Mouse (Mus musculus) forebrain, embryonic 15.5 days (tissue): Measurements from ENCODE around the gene Kit. TPM values are rescaled to one million over a fixed set of nuclear protein-coding genes. Genes with fewer than 3 reads are reported as not detected.
A peak's percentile ranks its signal among the peaks of the same experiment; 100 is the strongest.

Experiments
- ATAC-seq: fragments of 200-750 bp; cut with Nextera tagmentation; replicated peaks from 2 replicates; pipeline ENCODE4 v1.8.0; 2017; ENCODE audit warnings: mild to moderate bottlenecking, moderate TSS enrichment, moderate library complexity
- H3K27ac ChIP-seq: fragments of 300-500 bp; sonication (generic); replicated peaks from 2 replicates; pipeline ENCODE4 v1.5.1; 2015; ENCODE audit warnings: mild to moderate bottlenecking, inconsistent platforms
- H3K27me3 ChIP-seq: fragments of 300-500 bp; sonication (generic); 2 replicates; pipeline ENCODE4 v1.6.1; 2015; ENCODE audit warnings: inconsistent platforms
- H3K36me3 ChIP-seq: fragments of 300-500 bp; sonication (generic); 2 replicates; pipeline ENCODE4 v1.6.1; 2015; ENCODE audit warnings: mild to moderate bottlenecking, inconsistent platforms
- H3K4me1 ChIP-seq: fragments of 300-500 bp; sonication (generic); 2 replicates; pipeline ENCODE4 v1.6.1; 2015; ENCODE audit warnings: inconsistent platforms
- H3K4me2 ChIP-seq: fragments of 300-500 bp; sonication (generic); replicated peaks from 2 replicates; pipeline ENCODE4 v1.6.1; 2015; ENCODE audit warnings: mild to moderate bottlenecking, inconsistent platforms
- H3K4me3 ChIP-seq: fragments of 300-500 bp; sonication (generic); 2 replicates; pipeline ENCODE4 v1.5.1; 2015; ENCODE audit warnings: mild to moderate bottlenecking, inconsistent platforms
- H3K9ac ChIP-seq: fragments of 300-500 bp; sonication (generic); replicated peaks from 2 replicates; pipeline ENCODE4 v1.6.1; 2015; ENCODE audit warnings: mild to moderate bottlenecking, inconsistent platforms
- H3K9me3 ChIP-seq: fragments of 300-500 bp; sonication (generic); 2 replicates; pipeline ENCODE4 v1.6.1; 2016; ENCODE audit warnings: inconsistent platforms
- WGBS: fragments of 180-500 bp; shearing (Covaris S2); methylation state at CpG from one replicate; pipeline ENCODE4 v1.1.7; 2015; ENCODE audit warnings: mixed read lengths; 5-methylcytosine and 5-hydroxymethylcytosine counted together
- polyA plus RNA-seq: library from polyadenylated mRNA; unstranded; fragments of >200 nt; fragmentation: Nextera tagmentation; extraction: Ambion mirVana; gene quantifications from 2 replicates; pipeline ENCODE4 v1.2.1, GENCODE M21; 2015

Gene Kit
- polyA plus RNA-seq, result 31.8 and 35.4 TPM in 2 replicates

- H3K4me1 ChIP-seq, result peaks cover 20% of the 10 kb centered on the region
- ATAC-seq, result peak; percentile 92
- no peaks in the 10 kb centered on the region for H3K27me3 ChIP-seq
- peak within 1 kb of the TSS; percentile 71 for H3K4me3 ChIP-seq
- under 1% methylated on average over 58 of the region's 65 CpGs for WGBS
- peak within 1 kb of the TSS; percentile 97 for H3K4me2 ChIP-seq
- peak within 1 kb of the TSS; percentile 71 for H3K9ac ChIP-seq
- no peaks in the 10 kb centered on the region for H3K36me3 ChIP-seq
- H3K27ac ChIP-seq, result peak within 1 kb of the TSS; percentile 71
- no peaks in the 10 kb centered on the region for H3K9me3 ChIP-seq
Observed at GRCm38 (mm10) chr5:75574852-75575566, at the start of gene Kit. TSS of gene Kit (plus strand) at chr5:75574916.

- no peaks in the 10 kb centered on the region for H3K36me3 ChIP-seq
- WGBS, result 85% methylated on average over 3 of the region's 3 CpGs
- H3K9ac ChIP-seq, result no peak overlapping the region
- no peaks in the 10 kb centered on the region for H3K9me3 ChIP-seq
- H3K27me3 ChIP-seq, result no peaks in the 10 kb centered on the region
- H3K4me1 ChIP-seq, result no peaks in the 10 kb centered on the region
- H3K27ac ChIP-seq, result no peak overlapping the region
- no peak overlapping the region for H3K4me3 ChIP-seq
- H3K4me2 ChIP-seq, result no peak overlapping the region
- ATAC-seq, result no peak
Observed at GRCm38 (mm10) chr5:75536156-75536555, 38.6 kb upstream of the Kit start.

- Histone ChIP-seq H3K27me3 (no peaks in the 10 kb centered on the region), H3K9ac (no peak overlapping the region), H3K9me3 (no peaks in the 10 kb centered on the region), H3K36me3 (no peaks in the 10 kb centered on the region), H3K4me1 (no peaks in the 10 kb centered on the region), H3K4me3 (no peak overlapping the region), H3K4me2 (no peak overlapping the region), H3K27ac (no peak overlapping the region)
- no peak for ATAC-seq
- WGBS, result 36% methylated on average over 4 of the region's 4 CpGs
Observed at GRCm38 (mm10) chr5:75537717-75538116, 37.0 kb upstream of the Kit start.

- Histone ChIP-seq H3K9me3 (no peaks in the 10 kb centered on the region), H3K4me1 (no peaks in the 10 kb centered on the region), H3K4me3 (no peak overlapping the region), H3K9ac (no peak overlapping the region), H3K27me3 (no peaks in the 10 kb centered on the region), H3K4me2 (no peak overlapping the region), H3K27ac (no peak overlapping the region), H3K36me3 (no peaks in the 10 kb centered on the region)
- 23% methylated on average over 4 of the region's 4 CpGs for WGBS
- ATAC-seq, result no peak
Observed at GRCm38 (mm10) chr5:75538458-75538857, 36.3 kb upstream of the Kit start.

- no peak for ATAC-seq
- Histone ChIP-seq H3K4me3 (no peak overlapping the region), H3K27ac (no peak overlapping the region), H3K4me2 (no peak overlapping the region), H3K9me3 (no peaks in the 10 kb centered on the region), H3K27me3 (no peaks in the 10 kb centered on the region), H3K36me3 (no peaks in the 10 kb centered on the region), H3K4me1 (no peaks in the 10 kb centered on the region), H3K9ac (no peak overlapping the region)
- 45% methylated on average over 6 of the region's 6 CpGs for WGBS
Observed at GRCm38 (mm10) chr5:75539098-75539497, 35.6 kb upstream of the Kit start.

GRCm38 (mm10) chr5:75543757-75544156, 31.0 kb upstream of the Kit start:
- 83% methylated on average over 3 of the region's 3 CpGs for WGBS

GRCm38 (mm10) chr5:75544472-75545264, 30.0 kb upstream of the Kit start:
- Histone ChIP-seq H3K27ac (no peak overlapping the region), H3K4me3 (no peak overlapping the region), H3K4me2 (no peak overlapping the region), H3K27me3 (no peaks in the 10 kb centered on the region), H3K36me3 (no peaks in the 10 kb centered on the region), H3K9me3 (no peaks in the 10 kb centered on the region), H3K9ac (no peak overlapping the region), H3K4me1 (no peaks in the 10 kb centered on the region)
- WGBS, result 80% methylated on average over 14 of the region's 14 CpGs
- ATAC-seq, result no peak

More at GRCm38 (mm10) chr5:75543757-75544156, 31.0 kb upstream of the Kit start:
- Histone ChIP-seq H3K27ac (no peak overlapping the region), H3K4me2 (no peak overlapping the region), H3K4me3 (no peak overlapping the region), H3K4me1 (no peaks in the 10 kb centered on the region), H3K9me3 (no peaks in the 10 kb centered on the region), H3K9ac (no peak overlapping the region), H3K36me3 (no peaks in the 10 kb centered on the region), H3K27me3 (no peaks in the 10 kb centered on the region)
- ATAC-seq, result no peak

GRCm38 (mm10) chr5:75545265-75545643, 29.5 kb upstream of the Kit start:
- Histone ChIP-seq H3K9ac (no peak overlapping the region), H3K4me2 (no peak overlapping the region), H3K36me3 (no peaks in the 10 kb centered on the region), H3K27ac (no peak overlapping the region), H3K9me3 (no peaks in the 10 kb centered on the region), H3K4me1 (no peaks in the 10 kb centered on the region), H3K27me3 (no peaks in the 10 kb centered on the region), H3K4me3 (no peak overlapping the region)
- WGBS, result 87% methylated on average over 4 of the region's 4 CpGs
- no peak for ATAC-seq

GRCm38 (mm10) chr5:75553021-75553420, 21.7 kb upstream of the Kit start:
- H3K4me3 ChIP-seq, result no peak overlapping the region
- H3K27me3 ChIP-seq, result no peaks in the 10 kb centered on the region
- H3K9ac ChIP-seq, result no peak overlapping the region
- H3K9me3 ChIP-seq, result no peaks in the 10 kb centered on the region
- whole genome bisulfite sequencing, result 86% methylated on average over 3 of the region's 3 CpGs
- ATAC-seq, result no peak
- H3K4me1 ChIP-seq, result no peaks in the 10 kb centered on the region
- H3K27ac ChIP-seq, result no peak overlapping the region
- H3K36me3 ChIP-seq, result no peaks in the 10 kb centered on the region
- no peak overlapping the region for H3K4me2 ChIP-seq

- Histone ChIP-seq H3K36me3 (no peaks in the 10 kb centered on the region), H3K9ac (no peak overlapping the region), H3K4me2 (no peak overlapping the region), H3K27me3 (no peaks in the 10 kb centered on the region), H3K9me3 (no peaks in the 10 kb centered on the region), H3K27ac (no peak overlapping the region), H3K4me1 (no peaks in the 10 kb centered on the region), H3K4me3 (no peak overlapping the region)
- no peak for ATAC-seq
- 76% methylated on average over 11 of the region's 11 CpGs for WGBS
Observed at GRCm38 (mm10) chr5:75557636-75558035, 17.1 kb upstream of the Kit start.

GRCm38 (mm10) chr5:75559291-75559690, 15.4 kb upstream of the Kit start:
- Histone ChIP-seq H3K4me1 (no peaks in the 10 kb centered on the region), H3K9ac (no peak overlapping the region), H3K27me3 (no peaks in the 10 kb centered on the region), H3K4me2 (no peak overlapping the region), H3K9me3 (no peaks in the 10 kb centered on the region), H3K27ac (no peak overlapping the region), H3K4me3 (no peak overlapping the region), H3K36me3 (no peaks in the 10 kb centered on the region)
- ATAC-seq, result no peak
- 90% methylated on average over 6 of the region's 6 CpGs for WGBS

- Histone ChIP-seq H3K4me3 (no peak overlapping the region), H3K27me3 (no peaks in the 10 kb centered on the region), H3K9me3 (no peaks in the 10 kb centered on the region), H3K4me1 (no peaks in the 10 kb centered on the region), H3K27ac (no peak overlapping the region), H3K36me3 (no peaks in the 10 kb centered on the region), H3K4me2 (no peak overlapping the region), H3K9ac (no peak overlapping the region)
- ATAC-seq, result no peak
- 93% methylated on average over 2 of the region's 2 CpGs for WGBS
Observed at GRCm38 (mm10) chr5:75561231-75561630, 13.5 kb upstream of the Kit start.
